Mouse (Mus musculus) heart, embryonic 13.5 days (tissue): ENCODE results near the gene Pomgnt2. TPM values are rescaled to one million over a fixed set of nuclear protein-coding genes. Genes with fewer than 3 reads are reported as not detected.

ENCODE experiments used
- ATAC-seq: fragments of 200-750 bp; cut with Nextera tagmentation; 2 replicates; pipeline ENCODE4 v1.8.0; 2017; ENCODE audit warnings: moderate TSS enrichment; ENCODE audit not compliant: insufficient number of reproducible peaks, low FRiP score, low TSS enrichment; ENCODE audit errors: extremely low read depth
- H3K27ac ChIP-seq: fragments of 300-500 bp; sonication (generic); replicated peaks from 2 replicates; pipeline ENCODE4 v1.5.1; 2015; ENCODE audit warnings: moderate library complexity, mild to moderate bottlenecking, inconsistent platforms
- H3K27me3 ChIP-seq: fragments of 300-500 bp; sonication (generic); replicated peaks from 2 replicates; pipeline ENCODE4 v1.6.1; 2015; ENCODE audit warnings: mild to moderate bottlenecking, inconsistent platforms
- H3K36me3 ChIP-seq: fragments of 300-500 bp; sonication (generic); 2 replicates; pipeline ENCODE4 v1.6.1; 2015; ENCODE audit warnings: mild to moderate bottlenecking, inconsistent platforms
- H3K4me1 ChIP-seq: fragments of 300-500 bp; sonication (generic); 2 replicates; pipeline ENCODE4 v1.6.1; 2015; ENCODE audit warnings: inconsistent platforms
- H3K4me2 ChIP-seq: fragments of 300-500 bp; sonication (generic); 2 replicates; pipeline ENCODE4 v1.6.1; 2015; ENCODE audit warnings: inconsistent platforms, mild to moderate bottlenecking, moderate library complexity
- H3K4me3 ChIP-seq: fragments of 300-500 bp; sonication (generic); 2 replicates; pipeline ENCODE4 v1.5.1; 2015; ENCODE audit warnings: moderate library complexity, mild to moderate bottlenecking, inconsistent platforms
- H3K9ac ChIP-seq: fragments of 300-500 bp; sonication (generic); 2 replicates; pipeline ENCODE4 v1.6.1; 2015; ENCODE audit warnings: inconsistent platforms, mild to moderate bottlenecking, moderate library complexity
- H3K9me3 ChIP-seq: fragments of 300-500 bp; sonication (generic); 2 replicates; pipeline ENCODE4 v1.6.1; 2016; ENCODE audit warnings: inconsistent platforms
- WGBS: fragments of 180-500 bp; shearing (Covaris S2); methylation state at CpG from one replicate; pipeline ENCODE4 v1.1.7; 2015; ENCODE audit warnings: mixed read lengths; 5-methylcytosine and 5-hydroxymethylcytosine counted together
- polyA plus RNA-seq: library from polyadenylated mRNA; unstranded; fragments of >200 nt; fragmentation: Nextera tagmentation; extraction: Ambion mirVana; gene quantifications from 2 replicates; pipeline ENCODE4 v1.2.1, GENCODE M21; 2015

The Pomgnt2 gene
- polyA plus RNA-seq, 1 experiment from 2014 or later = 11.7 TPM

DNA sequence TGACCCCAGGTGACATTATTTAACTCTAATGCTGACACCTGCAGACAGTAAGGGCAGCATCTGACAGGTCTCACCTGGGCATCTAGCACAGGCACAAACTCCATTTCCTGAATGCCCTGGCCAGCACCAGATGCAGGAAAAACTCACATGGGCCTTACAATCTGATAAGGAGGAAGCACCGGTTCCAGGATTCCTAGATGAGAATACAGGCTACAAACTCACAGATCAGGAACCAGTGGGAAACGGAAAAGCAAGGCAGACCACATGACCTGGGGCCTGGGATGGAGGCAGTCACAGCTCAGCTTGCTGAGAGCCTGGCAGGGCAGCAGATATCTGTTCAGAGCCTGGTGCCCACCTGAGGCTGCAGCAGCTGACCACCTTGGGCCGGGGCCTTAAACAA, 8.0 kb downstream of the Pomgnt2 start:
- Histone ChIP-seq H3K4me1 (no peaks in the 10 kb centered on the region), H3K9ac (no peak overlapping the region), H3K36me3 (no peaks in the 10 kb centered on the region), H3K4me2 (no peak overlapping the region), H3K27me3 (no peaks in the 10 kb centered on the region), H3K4me3 (no peak overlapping the region), H3K9me3 (no peaks in the 10 kb centered on the region), H3K27ac (no peak overlapping the region)
- WGBS = 50% methylated on average over 3 of the region's 3 CpGs
- no peak for ATAC-seq

DNA sequence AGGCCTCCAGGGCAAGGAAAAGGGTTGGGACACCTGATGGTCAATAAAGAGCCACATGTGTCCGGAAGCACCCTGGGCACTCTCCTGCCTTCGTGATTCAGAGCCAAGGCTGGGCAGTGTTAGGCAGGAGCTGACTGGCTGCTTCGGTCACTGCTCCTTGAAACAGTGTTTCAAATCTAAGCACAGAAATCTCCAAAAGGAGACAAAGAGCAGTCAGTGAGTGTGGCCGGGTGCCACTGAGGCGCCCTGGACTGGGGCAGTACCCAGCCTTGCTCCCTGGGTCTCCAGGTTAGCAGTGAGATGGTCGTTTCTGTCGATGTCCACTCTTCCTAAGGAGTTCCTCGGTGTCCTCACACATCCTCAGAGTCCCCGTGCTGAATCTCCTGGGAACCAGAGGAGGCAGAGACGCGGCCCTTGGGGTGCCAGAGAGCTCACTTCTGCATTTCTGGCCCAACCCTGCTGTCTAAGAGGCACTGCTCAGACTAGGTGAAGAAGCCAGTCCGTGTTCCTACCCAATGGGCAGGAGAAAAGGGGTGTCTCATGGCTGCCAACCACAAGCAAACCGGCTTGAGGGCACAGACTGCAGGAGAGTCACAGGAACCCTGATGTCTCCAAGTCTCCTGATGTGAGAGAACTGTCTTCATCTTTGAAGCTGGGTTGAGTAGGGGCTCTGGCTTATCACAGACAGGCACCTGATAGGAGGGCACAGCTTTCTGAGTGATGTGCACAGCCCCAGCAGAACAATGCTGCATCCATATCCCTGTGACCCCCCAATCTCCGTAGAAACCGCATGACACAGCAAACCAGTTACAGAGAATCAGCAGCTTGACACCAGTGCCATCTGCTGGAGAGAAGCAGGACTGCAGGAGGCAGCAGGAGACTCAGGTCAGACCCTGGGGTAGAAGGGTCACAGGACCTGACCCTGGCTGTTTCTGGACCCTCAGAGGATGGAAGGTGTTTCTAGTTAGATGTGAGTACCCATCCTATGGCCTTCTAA, 12.1 kb downstream of the Pomgnt2 start:
- no peak for ATAC-seq
- 60% methylated on average over 15 of the region's 15 CpGs for WGBS

DNA sequence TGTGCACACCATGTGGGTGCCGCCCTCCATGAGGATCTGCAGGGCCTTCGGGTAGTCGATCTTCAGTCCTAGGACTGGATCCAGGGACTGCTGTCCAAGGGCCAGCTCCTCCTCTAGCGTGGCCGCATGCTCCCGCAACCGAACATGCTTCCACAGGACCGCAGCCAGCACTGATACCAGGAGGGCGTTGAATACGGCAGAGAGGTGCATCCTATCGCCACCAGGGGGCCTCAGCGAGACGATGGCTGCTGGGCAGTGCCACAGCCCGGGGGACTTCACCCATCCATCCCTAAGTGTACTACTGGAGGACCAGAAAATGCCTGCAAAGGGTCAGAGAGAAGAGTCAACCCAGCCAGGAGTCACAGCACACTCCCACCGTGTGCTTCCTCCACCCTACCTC, 13.4 kb downstream of the Pomgnt2 start:
- Histone ChIP-seq H3K4me2 (no peak overlapping the region), H3K27ac (no peak overlapping the region), H3K9me3 (no peaks in the 10 kb centered on the region), H3K36me3 (peaks cover 14% of the 10 kb centered on the region), H3K4me1 (no peaks in the 10 kb centered on the region), H3K9ac (no peak overlapping the region), H3K27me3 (no peaks in the 10 kb centered on the region), H3K4me3 (no peak overlapping the region)
- 42% methylated on average over 15 of the region's 15 CpGs for WGBS
- no peak for ATAC-seq

More for the DNA sequence above, 12.1 kb downstream of the Pomgnt2 start:
- Histone ChIP-seq H3K4me1 (no peaks in the 10 kb centered on the region), H3K4me2 (no peak overlapping the region), H3K36me3 (peaks cover 14% of the 10 kb centered on the region), H3K9me3 (no peaks in the 10 kb centered on the region), H3K27ac (no peak overlapping the region), H3K27me3 (no peaks in the 10 kb centered on the region), H3K4me3 (no peak overlapping the region), H3K9ac (no peak overlapping the region)

DNA sequence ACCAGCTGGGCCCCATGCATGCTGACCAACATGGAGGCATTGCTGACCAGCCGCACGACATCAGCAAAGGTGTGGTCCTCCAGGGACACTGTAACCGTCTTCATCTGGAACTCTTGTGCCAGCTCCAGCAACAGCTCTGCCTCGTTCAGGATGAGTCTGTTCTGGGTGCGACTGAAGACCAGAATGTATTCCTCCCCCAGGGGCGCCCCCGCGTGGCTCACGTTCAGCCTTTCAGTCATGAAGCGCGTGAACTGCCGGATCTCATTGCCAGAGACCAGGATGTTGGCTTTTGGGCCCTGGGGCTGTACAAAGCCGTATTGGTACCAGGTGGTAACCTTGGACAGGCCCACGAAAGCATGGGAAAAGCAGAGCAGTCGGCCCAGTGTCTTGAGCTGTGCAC, 14.2 kb downstream of the Pomgnt2 start:
- peaks cover 14% of the 10 kb centered on the region for H3K36me3 ChIP-seq
- H3K27me3 ChIP-seq = no peaks in the 10 kb centered on the region
- H3K9me3 ChIP-seq = no peaks in the 10 kb centered on the region
- H3K4me2 ChIP-seq = no peak overlapping the region
- H3K4me1 ChIP-seq = no peaks in the 10 kb centered on the region
- ATAC-seq = no peak
- no peak overlapping the region for H3K4me3 ChIP-seq
- no peak overlapping the region for H3K27ac ChIP-seq
- WGBS = 79% methylated on average over 15 of the region's 15 CpGs
- H3K9ac ChIP-seq = no peak overlapping the region

DNA sequence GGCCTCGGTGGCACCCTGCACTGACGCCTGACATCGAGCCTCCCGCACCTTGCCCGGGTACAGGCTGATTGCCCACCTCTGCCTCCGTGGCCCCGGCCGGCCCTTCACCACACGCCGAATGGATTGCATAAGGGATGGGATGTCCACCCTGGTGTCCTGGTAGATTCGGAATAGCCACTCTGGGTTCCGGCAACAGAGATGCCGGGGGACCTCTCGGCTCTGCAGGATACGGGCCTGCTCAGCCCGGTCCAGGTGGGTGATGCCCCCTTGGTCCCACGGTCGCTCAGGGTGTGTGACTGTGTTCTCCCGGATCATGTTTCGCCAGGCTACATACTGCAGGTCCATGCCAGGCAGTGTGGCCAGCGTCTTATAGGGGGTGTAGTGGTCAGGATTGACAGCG, 14.7 kb downstream of the Pomgnt2 start:
- no peaks in the 10 kb centered on the region for H3K4me1 ChIP-seq
- no peak overlapping the region for H3K9ac ChIP-seq
- no peak overlapping the region for H3K4me2 ChIP-seq
- H3K4me3 ChIP-seq = no peak overlapping the region
- H3K9me3 ChIP-seq = no peaks in the 10 kb centered on the region
- peaks cover 14% of the 10 kb centered on the region for H3K36me3 ChIP-seq
- H3K27ac ChIP-seq = no peak overlapping the region
- no peaks in the 10 kb centered on the region for H3K27me3 ChIP-seq
- no peak for ATAC-seq
- WGBS = 89% methylated on average over 22 of the region's 22 CpGs

DNA sequence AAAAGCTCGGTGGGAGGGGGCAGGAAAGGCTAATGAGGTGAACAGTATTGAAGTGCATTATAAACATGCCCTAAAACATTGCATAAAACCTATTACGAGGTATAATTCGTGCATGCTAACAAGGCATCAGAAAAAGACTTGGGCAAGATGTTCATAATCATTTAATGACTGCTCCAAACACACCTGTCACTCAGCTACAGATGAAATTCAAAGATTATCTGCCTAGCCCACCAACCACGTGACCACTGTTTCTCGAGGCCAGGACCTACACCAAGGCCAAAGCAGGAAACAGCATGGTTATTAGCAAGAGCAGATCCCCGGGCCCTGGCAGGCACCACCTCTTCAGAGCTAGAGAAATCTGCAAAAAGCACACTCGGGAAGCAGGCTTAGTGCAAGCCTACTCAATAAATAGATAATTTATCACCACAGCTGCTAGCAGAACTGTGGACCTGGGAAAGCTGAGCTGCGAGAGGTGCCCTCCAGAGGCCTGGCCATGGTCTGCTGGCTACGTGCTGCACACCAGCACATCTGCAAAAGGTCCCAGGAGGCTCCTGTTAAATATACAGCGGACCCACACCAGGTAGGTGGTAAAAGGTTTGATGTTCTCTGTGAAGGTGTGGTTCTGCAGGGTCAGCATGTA, 15.3 kb downstream of the Pomgnt2 start:
- Histone ChIP-seq H3K36me3 (peaks cover 14% of the 10 kb centered on the region), H3K9me3 (no peaks in the 10 kb centered on the region), H3K27me3 (no peaks in the 10 kb centered on the region), H3K27ac (no peak overlapping the region), H3K4me3 (no peak overlapping the region), H3K4me2 (no peak overlapping the region), H3K9ac (no peak overlapping the region), H3K4me1 (no peaks in the 10 kb centered on the region)
- no peak for ATAC-seq
- 69% methylated on average over 10 of the region's 10 CpGs for WGBS

DNA sequence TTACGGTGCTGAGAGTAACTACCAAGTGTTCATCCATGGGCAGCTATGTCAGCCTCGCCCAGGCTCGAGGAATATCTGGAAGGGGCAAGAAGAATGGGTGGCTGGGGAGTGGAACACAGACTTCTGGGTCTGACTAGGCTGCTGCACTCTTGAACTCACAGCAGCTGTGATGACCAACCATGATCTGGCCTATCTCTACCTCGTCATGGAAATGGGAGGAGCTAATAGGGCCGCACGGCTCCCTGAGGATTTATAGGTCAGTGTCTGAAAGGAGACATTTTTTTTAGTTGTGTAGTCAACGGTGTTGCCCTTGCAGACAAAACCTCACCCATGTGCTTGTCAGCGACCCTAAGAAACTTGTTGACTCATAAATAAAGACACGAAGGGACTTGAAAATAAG, 15.9 kb downstream of the Pomgnt2 start:
- peaks cover 14% of the 10 kb centered on the region for H3K36me3 ChIP-seq
- H3K4me2 ChIP-seq = no peak overlapping the region
- ATAC-seq = no peak
- H3K27me3 ChIP-seq = no peaks in the 10 kb centered on the region
- no peak overlapping the region for H3K27ac ChIP-seq
- no peak overlapping the region for H3K9ac ChIP-seq
- H3K4me3 ChIP-seq = no peak overlapping the region
- no peaks in the 10 kb centered on the region for H3K9me3 ChIP-seq
- WGBS = 73% methylated on average over 9 of the region's 9 CpGs
- no peaks in the 10 kb centered on the region for H3K4me1 ChIP-seq

DNA sequence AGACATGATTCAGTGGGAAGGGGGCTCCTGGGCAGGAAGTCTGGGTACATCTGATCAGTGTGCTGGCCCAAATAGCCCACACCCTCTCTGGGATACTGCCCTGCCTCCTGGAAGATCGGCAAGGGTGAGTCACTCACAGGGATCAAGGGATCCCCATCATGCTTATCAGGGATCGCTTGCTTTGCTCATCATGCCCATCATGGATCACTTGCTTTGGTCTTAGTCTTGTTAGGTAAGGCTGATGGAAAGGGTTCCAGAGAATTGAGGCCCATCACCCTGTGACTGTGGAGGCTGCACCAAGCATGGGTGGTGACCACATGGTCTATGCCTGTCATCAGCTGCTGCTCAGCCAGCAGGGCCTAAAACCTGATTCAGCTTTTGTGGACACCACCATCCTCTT, 21.6 kb downstream of the Pomgnt2 start:
- H3K9me3 ChIP-seq = no peaks in the 10 kb centered on the region
- WGBS = 66% methylated on average over 2 of the region's 2 CpGs
- H3K27me3 ChIP-seq = no peaks in the 10 kb centered on the region
- no peak overlapping the region for H3K4me2 ChIP-seq
- ATAC-seq = no peak
- H3K27ac ChIP-seq = no peak overlapping the region
- no peaks in the 10 kb centered on the region for H3K36me3 ChIP-seq
- no peak overlapping the region for H3K4me3 ChIP-seq
- H3K4me1 ChIP-seq = peaks cover 6% of the 10 kb centered on the region
- no peak overlapping the region for H3K9ac ChIP-seq

DNA sequence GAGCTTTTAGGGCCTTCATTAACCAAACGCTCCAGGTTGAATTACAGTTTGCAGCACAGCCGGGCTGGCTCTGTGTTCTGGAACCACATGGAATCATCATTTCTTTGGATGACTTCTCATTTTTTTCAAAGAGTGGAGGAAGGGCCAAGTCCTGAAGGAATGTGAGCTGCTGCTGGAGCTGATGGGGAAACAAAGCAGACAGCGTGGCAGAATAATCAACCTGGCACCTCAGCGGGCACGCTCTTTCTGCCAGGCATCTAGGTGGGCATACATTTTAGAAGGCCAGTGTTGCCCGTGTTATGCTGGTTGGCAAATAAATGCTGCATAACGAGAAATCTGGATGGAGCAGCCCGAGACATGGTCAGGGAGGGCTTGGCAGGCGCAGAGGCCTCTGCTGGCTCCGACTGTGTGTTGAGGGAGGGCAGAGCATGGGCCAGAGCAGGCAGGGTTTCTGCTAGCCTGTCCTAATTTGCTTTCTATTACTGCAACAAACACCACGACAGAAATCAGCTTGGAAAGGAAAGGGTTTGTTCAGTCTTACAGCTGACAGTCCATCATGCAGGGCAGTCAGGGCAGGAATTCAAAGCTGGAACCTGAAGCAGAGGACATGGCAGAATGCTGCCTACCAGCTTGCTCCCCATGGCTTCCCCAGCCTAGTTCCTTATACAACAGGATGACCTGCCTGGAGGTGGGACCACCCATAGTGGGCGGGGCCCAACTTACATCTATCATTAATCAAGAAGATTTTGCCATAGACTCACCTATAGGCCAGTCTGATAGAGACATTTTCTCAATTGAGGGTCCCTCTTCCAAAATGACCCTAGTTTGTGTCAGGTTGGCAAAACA, 22.5 kb downstream of the Pomgnt2 start:
- Histone ChIP-seq H3K9me3 (no peaks in the 10 kb centered on the region), H3K9ac (no peak overlapping the region), H3K27ac (no peak overlapping the region), H3K4me1 (peaks cover 12% of the 10 kb centered on the region), H3K36me3 (no peaks in the 10 kb centered on the region), H3K27me3 (no peaks in the 10 kb centered on the region), H3K4me2 (no peak overlapping the region), H3K4me3 (no peak overlapping the region)
- no peak for ATAC-seq
- 77% methylated on average over 12 of the region's 12 CpGs for WGBS

DNA sequence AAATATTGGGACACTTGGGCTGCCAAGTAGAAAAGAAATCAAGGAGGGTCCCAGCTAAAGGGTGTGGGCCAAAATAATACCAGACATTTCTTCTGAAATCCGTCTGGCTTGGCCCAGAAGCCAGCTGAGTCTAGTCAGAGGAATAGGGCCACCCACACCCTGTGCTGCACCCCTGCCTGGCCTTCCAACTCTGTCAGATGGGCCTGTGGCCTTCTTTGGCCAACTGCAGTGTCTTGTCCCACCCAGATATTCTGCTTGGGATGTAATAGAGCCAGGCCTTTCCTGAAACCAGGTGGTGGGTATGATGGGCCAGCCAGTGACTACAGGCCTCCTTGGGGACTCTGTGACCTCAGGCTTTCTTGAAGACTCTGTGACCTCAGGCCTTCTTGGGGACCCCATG, 23.7 kb downstream of the Pomgnt2 start:
- WGBS = 52% methylated on average over 1 of the region's 1 CpGs
- Histone ChIP-seq H3K36me3 (no peaks in the 10 kb centered on the region), H3K4me3 (no peak overlapping the region), H3K27me3 (no peaks in the 10 kb centered on the region), H3K9me3 (no peaks in the 10 kb centered on the region), H3K27ac (no peak overlapping the region), H3K4me2 (no peak overlapping the region), H3K9ac (no peak overlapping the region), H3K4me1 (peaks cover 12% of the 10 kb centered on the region)
- no peak for ATAC-seq

DNA sequence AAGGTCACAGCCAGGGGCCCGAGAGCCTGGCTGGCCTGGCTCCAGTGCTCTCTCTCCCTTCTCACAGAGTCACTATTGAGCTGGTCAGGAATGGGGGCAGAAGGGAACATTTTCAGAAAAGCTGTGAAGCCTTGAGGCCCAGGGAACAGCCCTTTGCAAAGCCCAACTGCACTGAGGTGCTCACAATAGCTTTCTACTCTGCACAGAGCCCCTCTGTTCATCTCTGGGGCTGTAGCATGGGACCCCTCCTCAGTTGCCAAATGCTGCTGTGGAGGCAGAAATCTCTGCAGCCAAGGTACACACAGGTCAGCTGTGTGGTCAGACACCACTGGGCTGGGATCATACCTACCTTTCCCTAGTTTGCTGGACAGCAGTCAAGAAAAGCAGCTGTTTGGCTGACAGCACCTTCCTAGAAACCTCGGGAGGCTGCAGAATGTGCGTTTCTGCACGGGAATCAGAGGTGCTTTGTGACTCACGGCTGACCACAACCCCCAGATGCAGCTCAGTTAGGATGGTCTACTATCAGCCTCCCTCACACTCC, 27.0 kb downstream of the Pomgnt2 start:
- Histone ChIP-seq H3K9ac (no peak overlapping the region), H3K36me3 (no peaks in the 10 kb centered on the region), H3K4me3 (no peak overlapping the region), H3K4me1 (peaks cover 12% of the 10 kb centered on the region), H3K4me2 (no peak overlapping the region), H3K9me3 (no peaks in the 10 kb centered on the region), H3K27me3 (no peaks in the 10 kb centered on the region), H3K27ac (no peak overlapping the region)
- no peak for ATAC-seq
- 44% methylated on average over 5 of the region's 5 CpGs for WGBS
